ENCODE assay signal across 9 mouse cellular contexts in the genomic region with DNA sequence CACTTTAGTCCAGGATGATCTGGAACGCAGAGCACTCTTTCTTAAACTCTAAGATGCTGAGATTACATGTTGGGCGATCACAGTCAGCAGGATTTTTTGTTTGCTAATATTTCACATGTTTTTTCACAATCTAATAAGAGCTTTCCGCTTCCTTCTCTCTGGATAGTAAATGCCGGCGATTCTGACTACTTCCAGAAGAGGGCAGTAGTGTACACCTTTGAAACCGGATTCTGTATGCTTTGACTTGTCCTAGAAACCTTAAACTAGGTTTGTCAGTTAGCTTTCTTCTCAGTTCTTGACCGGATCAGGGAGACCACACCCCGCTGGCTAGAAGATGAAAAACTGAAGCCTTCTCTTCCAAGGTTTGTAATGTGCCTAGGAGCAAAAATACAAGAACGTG. TPM values are rescaled to one million over a fixed set of nuclear protein-coding genes. Genes with fewer than 3 reads are reported as not detected.
DNase-seq lines count a peak whose midpoint lies in the region; ATAC-seq and TF ChIP-seq lines count a peak whose summit lies in the region.
"Had no signal": no experiment of that assay in that cellular context is flagged by ENCODE, and none has a peak within 500 bp of the region (broad histone marks: within the 10 kb centered on the region; RNA-seq: fewer than 3 reads in every experiment).

No protein-coding gene starts in this region.

- peaks cover 6% of the 10 kb centered on the region; the same call in 1 of the 2 replicates for H3K4me1 ChIP-seq in heart, embryonic 10.5 days
- H3K4me1 ChIP-seq in embryonic facial prominence, embryonic 11.5 days (ENCODE audit: control insufficient read depth, insufficient read depth, low read length), result peaks cover under 1% of the 10 kb centered on the region; the same call in 1 of the 2 replicates

- TF ChIP-seq CTCF in layer of hippocampus, adult 2 months (conservative IDR thresholded peaks at IDR 0.05), result peak; percentile 91

- H3K27me3 ChIP-seq in heart, embryonic 10.5 days (ENCODE audit: insufficient read depth, poor library complexity, severe bottlenecking), result no peaks in the 10 kb centered on the region
- H3K27me3 ChIP-seq in embryonic facial prominence, embryonic 11.5 days (ENCODE audit: control insufficient read depth, insufficient read depth, low read length), result no peaks in the 10 kb centered on the region

- no peak overlapping the region for H3K4me3 ChIP-seq in heart, embryonic 10.5 days
- H3K4me3 ChIP-seq in embryonic facial prominence, embryonic 11.5 days (ENCODE audit: low read depth, low read length), result no peak overlapping the region
- H3K4me3 ChIP-seq in layer of hippocampus, adult 2 months, result no peak overlapping the region

- 12% methylated on average over 9 of the region's 9 CpGs for WGBS in heart, embryonic 10.5 days
- WGBS in embryonic facial prominence, embryonic 11.5 days, result 12% methylated on average over 9 of the region's 9 CpGs

- H3K9me3 ChIP-seq in heart, embryonic 10.5 days, result no peaks in the 10 kb centered on the region
- no peaks in the 10 kb centered on the region for H3K9me3 ChIP-seq in embryonic facial prominence, embryonic 11.5 days (replicated peaks; ENCODE audit: control insufficient read depth, low read length)

- H3K27ac ChIP-seq in heart, embryonic 10.5 days, result no peak overlapping the region
- no peak overlapping the region for H3K27ac ChIP-seq in embryonic facial prominence, embryonic 11.5 days (replicated peaks; ENCODE audit: low read depth, low read length)
- H3K27ac ChIP-seq in layer of hippocampus, adult 2 months, result no peak overlapping the region

- no peak overlapping the region for H3K9ac ChIP-seq in embryonic facial prominence, embryonic 11.5 days (replicated peaks; ENCODE audit: low read length)

- no peak overlapping the region for H3K4me2 ChIP-seq in embryonic facial prominence, embryonic 11.5 days (ENCODE audit: low read depth, low read length)

- no peak for ATAC-seq in embryonic facial prominence, embryonic 11.5 days (replicated peaks; ENCODE audit: insufficient number of reproducible peaks, low FRiP score, low TSS enrichment, low read depth)

- DNase-seq in heart, adult 11 months, result peak; percentile 76
- DNase-seq in heart, embryonic 10.5 days (ENCODE audit: low spot score), result no peak
- DNase-seq in A20 (ENCODE audit: low read depth, low spot score) (peak; percentile 72), adipocyte (ENCODE audit: low spot score) (peak; percentile 78)
- DNase-seq in embryonic facial prominence, embryonic 11.5 days (ENCODE audit: low spot score), result peak; percentile 90
- peak; percentile 44 to 71 for DNase-seq in layer of hippocampus, adult 2 months (ENCODE audit: low spot score in 2 of 2)
- peak; percentile 88 for DNase-seq in lung, postnatal 36 days
- DNase-seq in thymus, postnatal 0 days (ENCODE audit: low spot score), result peak; percentile 75

- H3K36me3 ChIP-seq in heart, embryonic 10.5 days, result no peaks in the 10 kb centered on the region
- H3K36me3 ChIP-seq in embryonic facial prominence, embryonic 11.5 days (replicated peaks; ENCODE audit: control insufficient read depth, insufficient read depth, low read depth, low read length), result no peaks in the 10 kb centered on the region

RNA-seq across cellular contexts. Expression of gene Tmem30b, which starts 11.6 kb away (rescaled TPM):
- 0.30 and 2.4 TPM in 2 replicates for polyA plus RNA-seq in heart, embryonic 10.5 days (2016; fragmentation: Nextera tagmentation; extraction: Ambion mirVana)
- 10.3 and 11.2 TPM in 2 replicates for polyA plus RNA-seq in embryonic facial prominence, embryonic 11.5 days (2014; fragmentation: Nextera tagmentation; extraction: Ambion mirVana)
- not detected for total RNA-seq in layer of hippocampus, adult 2 months (2021)
- polyA plus RNA-seq in thymus, postnatal 0 days (2015; fragmentation: Nextera tagmentation; extraction: Ambion mirVana), result 11.6 and 12.5 TPM in 2 replicates
- total RNA-seq: layer of hippocampus, postnatal 36 days had no signal

RNA-seq across cellular contexts. Expression of gene Prkch, which starts 50.0 kb away (rescaled TPM):
- 15.8 and 16.9 TPM in 2 replicates for polyA plus RNA-seq in heart, embryonic 10.5 days (2016; fragmentation: Nextera tagmentation; extraction: Ambion mirVana)
- 11.6 TPM in 2 replicates for polyA plus RNA-seq in embryonic facial prominence, embryonic 11.5 days (2014; fragmentation: Nextera tagmentation; extraction: Ambion mirVana)
- total RNA-seq in layer of hippocampus, adult 2 months (2021), result 1 to 10 TPM; 3.2 to 3.7 TPM
- 37.1 and 40.4 TPM in 2 replicates for polyA plus RNA-seq in thymus, postnatal 0 days (2015; fragmentation: Nextera tagmentation; extraction: Ambion mirVana)
